Mouse (Mus musculus) testis, postnatal 10 days (tissue): ENCODE results near the gene Ncl.
"Not testable (repeated sequence)": the region's sequence is repeated elsewhere in the genome, so short reads cannot be mapped to it uniquely, and the experiment has no call there.

Source experiments
- DNase-seq: peaks from one replicate; pipeline ENCODE4 v3.0.0; 2021; ENCODE audit warnings: low spot score

The Ncl gene

DNA sequence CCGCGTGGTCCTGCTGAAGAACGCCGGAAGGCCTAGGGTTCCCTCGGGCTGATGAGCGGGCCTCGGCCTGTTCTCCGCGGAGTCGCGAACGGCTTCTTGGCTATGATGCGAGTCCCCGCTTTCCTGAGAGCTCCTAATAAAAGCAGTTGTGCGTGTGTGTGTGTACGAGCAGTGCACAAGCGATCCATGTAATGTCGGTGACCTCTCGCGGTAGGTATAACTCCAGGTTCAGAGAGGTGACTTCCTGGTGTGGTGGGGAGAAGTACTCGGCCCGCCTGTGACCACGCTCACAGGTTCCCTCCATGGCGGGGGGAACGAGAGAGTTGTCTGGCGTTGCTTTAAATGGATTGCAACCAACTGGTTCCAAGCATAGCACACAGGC lies 589 bp upstream of the Ncl start:
- no peak for DNase-seq

GRCm38 (mm10) chr1:86358229-86358905 lies 833 bp downstream of the Ncl start:
- no peak for DNase-seq

GRCm38 (mm10) chr1:86354186-86354585 lies 5.0 kb downstream of the Ncl start:
- DNase-seq, result no peak

- no peak for DNase-seq
Measured at GRCm38 (mm10) chr1:86350576-86350975, 8.6 kb downstream of the Ncl start.

GRCm38 (mm10) chr1:86349696-86350095 lies 9.5 kb downstream of the Ncl start:
- no peak for DNase-seq

- DNase-seq, result no peak
Measured at GRCm38 (mm10) chr1:86349201-86349600, 10.0 kb downstream of the Ncl start.

DNA sequence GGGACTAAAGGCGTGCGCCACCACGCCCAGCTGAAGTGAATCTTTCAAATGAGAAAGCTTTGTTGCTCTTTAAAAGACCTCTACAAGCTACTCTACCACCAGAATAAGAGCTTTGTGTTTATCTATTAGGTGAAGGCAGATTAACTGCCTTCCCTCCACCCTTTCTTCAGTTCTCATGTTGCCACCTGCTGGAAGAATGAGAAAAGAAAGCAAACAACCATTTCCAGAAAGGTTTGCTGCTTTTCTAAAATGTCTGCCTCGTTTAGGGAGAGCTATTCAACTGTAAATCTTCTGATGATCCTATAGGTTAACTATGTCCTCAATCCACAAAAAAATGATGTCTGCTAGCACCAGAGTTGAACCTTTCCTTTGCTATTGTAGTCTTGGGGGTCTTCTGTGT lies 10.4 kb downstream of the Ncl start:
- DNase-seq, result no peak

- no peak for DNase-seq
Measured at GRCm38 (mm10) chr1:86348083-86348482, 11.1 kb downstream of the Ncl start.

GRCm38 (mm10) chr1:86347716-86348045 lies 11.5 kb downstream of the Ncl start:
- DNase-seq, result no peak

- DNase-seq, result no peak
Measured at GRCm38 (mm10) chr1:86346851-86347715, 12.1 kb downstream of the Ncl start.

DNA sequence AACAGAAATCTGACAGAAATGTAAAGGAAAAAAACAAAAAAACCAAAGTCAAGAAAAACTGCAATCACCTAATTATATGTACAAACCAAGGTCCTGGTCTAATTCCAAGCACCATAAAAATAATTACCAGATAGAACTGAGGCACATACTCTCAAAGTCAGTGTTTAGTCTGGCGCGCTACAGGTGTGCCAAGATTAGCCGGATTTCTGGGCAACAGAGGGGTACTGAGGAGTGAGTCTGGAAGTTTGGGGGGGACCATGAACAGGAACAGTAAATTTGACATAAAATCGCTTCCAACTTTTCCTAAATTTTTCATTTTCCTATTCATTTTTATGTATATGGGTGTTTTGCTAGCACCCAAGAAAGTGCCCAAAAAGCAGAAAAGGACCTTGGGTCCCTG lies 13.2 kb downstream of the Ncl start:
- DNase-seq, result no peak

DNA sequence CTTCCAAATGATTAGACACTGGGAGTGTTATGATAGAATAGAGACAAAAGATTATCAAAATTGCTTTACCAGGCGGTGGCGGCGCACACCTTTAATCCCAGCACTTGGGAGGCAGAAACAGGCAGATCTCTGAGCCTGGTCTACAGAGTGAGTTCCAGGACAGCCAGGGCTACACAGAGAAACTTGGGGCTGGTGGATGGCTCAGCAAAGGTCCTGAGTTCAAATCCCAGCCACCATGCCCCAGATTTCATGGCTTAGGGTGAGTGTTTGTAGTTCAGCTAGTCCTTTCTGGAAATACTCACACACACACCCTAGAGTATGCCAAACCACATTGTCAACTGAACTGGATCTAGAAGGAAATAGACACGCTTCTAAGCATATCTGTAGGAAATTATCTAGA lies 14.1 kb downstream of the Ncl start:
- DNase-seq, result no peak

DNA sequence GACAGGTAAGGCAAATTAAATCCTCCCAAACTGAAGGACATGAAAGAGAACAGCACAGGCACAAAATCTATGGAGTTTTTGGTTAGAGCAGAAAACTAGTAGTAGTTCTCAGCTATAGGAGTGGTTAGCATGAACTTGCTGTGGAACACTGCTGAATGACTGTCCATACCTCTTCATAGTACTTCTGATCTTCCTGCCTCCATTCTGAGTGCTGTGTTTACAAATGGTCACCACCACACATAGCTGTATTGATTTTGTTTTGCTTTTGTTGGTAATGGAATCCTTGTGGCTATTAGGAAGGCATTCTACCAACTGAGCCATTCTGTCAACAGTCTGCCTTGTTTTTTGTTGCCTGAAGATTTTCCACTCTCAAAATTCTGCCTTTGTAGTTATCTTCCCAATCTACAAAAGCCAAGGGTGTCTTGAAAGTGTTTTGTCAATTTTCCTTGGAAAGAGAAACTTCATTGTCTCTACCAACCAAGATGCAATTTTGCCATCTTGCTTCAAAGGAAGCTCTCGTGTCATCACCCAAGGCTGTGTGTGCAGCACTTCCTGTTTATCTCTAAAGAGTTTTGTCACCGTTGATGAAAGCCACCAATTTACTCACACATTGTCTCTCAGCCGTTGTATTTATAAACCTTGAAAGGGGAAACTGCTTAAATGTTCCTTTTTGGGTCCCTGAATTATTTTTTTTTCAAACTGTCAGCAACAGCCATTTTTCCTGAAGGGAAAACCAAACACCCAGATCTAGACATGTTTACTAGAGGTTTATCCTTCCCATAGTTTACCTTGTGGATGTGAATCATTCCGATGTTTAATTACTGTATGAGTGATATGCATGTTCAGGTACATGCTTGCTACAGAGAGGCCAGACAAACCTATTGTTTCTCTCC lies 15.0 kb downstream of the Ncl start:
- no peak for DNase-seq

DNA sequence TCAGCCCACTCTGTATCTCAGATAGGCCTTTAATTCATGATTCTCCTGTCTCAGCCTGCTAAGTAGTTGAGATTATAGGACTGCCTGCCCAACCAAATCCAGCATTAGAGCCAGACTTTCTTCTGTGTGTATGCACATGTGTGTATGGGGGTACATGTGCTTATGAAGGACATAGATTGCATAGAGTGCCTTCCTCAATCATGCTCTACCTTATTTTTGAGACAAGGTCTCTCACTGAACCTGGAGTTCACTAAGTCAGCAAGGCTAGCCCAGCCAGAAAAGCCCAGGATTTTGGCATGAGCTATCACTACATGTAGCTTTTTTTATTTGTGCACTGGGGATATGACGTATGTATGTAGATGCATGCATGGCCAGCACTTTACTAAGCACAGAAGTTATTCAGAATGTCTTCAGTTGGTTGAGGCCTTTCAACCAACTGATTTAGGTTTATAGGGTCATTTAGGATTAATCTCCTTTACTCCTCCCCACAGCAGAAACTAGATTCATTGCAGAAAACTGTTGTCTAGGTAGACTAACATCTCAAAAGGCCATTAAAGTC lies 16.0 kb downstream of the Ncl start:
- no peak for DNase-seq

DNA sequence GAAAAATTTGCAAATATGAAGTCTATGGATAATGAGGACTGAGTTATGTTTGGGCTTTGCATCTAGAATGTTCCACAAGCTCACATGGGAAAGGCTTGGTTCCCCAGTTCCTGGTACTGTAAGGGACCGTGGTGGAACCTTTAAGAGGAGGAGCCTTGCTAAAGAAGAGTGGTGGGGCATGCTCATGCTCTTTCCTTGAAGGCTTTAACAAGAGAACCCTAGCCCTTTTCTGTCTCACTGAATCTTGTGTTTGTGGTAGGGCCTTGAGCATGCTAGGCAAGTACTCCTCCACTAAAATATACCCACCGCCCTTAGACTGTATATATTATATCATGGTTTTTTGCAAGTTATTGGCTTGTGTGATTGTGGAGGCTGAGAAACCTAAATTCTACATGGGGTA lies 16.8 kb downstream of the Ncl start:
- no peak for DNase-seq

DNA sequence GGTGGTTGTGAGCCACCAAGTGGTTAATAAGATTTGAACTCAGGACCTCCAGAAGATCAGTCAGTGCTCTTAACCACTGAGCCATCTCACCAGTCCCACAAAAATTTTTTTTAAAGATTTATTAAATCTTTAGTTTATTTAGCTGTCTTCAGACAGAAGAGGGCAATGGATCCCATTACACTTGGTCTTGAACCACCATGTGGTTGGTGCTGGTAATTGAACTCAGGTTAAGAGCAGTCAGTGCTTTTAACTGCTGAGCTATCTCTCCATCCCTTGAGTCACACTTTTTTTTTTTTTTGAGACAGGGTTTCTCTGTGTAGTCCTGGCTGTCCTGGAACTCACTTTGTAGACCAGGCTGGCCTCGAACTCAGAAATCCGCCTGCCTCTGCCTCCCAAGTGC lies 18.1 kb downstream of the Ncl start:
- not testable (repeated sequence) for DNase-seq

DNA sequence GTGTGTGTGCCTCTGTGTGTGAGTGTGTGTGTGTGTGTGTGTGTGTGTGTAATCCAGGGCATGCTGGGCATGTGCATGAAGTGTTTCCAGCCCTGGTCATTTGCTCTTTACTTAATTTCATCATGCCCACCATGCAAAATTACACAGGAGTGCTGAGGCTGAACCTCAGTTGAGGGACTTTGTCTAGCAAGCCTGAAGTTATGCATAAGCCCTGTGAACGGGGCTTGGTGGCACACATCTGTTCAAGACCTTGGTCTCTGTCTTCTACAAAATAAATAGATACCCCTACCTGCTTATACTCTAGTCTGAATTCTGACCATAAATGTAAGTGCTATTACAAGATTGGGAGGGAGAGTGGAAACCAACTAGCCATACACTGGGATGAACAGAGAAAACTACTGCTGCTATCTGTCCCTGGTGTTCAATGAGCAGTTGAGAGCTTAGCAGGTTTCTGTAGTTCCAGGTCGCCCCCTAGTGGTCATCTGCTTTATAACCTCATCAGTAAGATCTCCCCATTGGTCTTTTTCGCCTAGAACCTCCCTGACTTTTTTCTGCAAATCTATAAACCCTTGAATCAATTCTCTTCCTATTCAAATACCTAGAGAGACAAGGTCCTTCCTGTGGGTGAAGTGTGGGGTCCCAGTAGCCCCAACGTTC lies 19.9 kb downstream of the Ncl start:
- DNase-seq, result peak; percentile 88

GRCm38 (mm10) chr1:86336330-86336729 lies 22.9 kb downstream of the Ncl start:
- no peak for DNase-seq

GRCm38 (mm10) chr1:86320822-86321413 lies 38.3 kb downstream of the Ncl start:
- DNase-seq, result no peak

DNA sequence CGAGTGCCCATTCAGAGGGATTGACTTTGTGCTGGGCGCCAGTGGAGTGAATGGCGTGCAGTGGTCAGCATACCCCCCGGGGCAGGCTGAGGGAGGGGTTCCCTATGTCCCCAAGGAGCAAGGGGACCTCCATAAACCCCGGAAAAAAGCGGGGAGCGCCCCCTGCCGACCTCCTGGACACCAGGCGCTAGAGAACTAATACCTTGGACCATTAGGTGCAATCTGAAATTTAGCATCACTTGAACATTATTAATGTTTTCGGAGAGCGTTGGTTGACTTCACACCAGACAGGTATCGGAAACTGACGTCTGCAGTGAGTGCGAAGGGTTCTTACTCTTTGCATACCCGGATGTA lies 45.5 kb downstream of the Ncl start:
- peak; percentile 72 for DNase-seq

DNA sequence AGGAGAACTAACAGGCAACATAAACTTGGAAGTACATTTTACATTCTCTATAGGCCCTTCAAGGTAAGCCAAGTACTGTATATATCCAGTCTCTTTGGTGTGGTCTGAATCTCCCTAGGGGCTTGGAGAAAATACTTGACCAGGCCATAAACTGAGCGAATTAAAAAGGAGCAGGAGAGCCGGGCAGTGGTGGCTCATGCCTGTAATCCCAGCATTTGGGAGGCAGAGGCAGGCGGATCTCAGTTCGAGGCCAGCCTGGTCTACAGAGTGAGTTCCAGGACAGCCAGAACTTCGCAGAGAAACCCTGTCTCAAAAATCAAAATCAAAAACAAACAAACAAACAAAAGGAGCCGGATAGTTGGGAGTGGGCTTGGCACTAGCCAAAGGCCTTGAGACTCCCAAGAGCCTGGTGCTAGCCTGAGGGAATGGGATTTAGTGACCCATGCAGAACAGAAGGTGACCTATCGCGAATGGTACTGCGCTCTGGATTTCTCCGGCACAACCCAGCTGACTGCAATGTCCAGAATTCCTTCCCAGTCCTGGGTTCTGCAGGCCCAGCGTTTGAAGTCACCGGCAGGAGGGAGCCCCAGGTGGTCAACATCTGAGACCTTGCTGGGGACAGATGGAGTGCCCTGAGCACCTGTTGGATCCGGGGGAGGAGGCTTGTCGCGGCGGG lies 46.0 kb downstream of the Ncl start:
- no peak for DNase-seq
